Mouse (Mus musculus) hindbrain, embryonic 11.5 days (tissue): ENCODE measurements at regions not wholly inside any gene's neighbourhood (a gene's known extent, or its start where the extent isn't known, plus 50 kb on each side); places are given as distances from the start of the nearest gene placed in this dataset.

Experiments
- ATAC-seq: fragments of 200-750 bp; cut with Nextera tagmentation; 2 replicates; pipeline ENCODE4 v1.8.0; 2017; ENCODE audit warnings: mild to moderate bottlenecking, moderate TSS enrichment, moderate library complexity; ENCODE audit not compliant: low FRiP score
- DNase-seq: peaks from one replicate; pipeline ENCODE4 v3.0.0-alpha.2; 2015; ENCODE audit warnings: low spot score
- H3K27ac ChIP-seq: fragments of 300-500 bp; sonication (generic); 2 replicates; pipeline ENCODE4 v1.5.1; 2014; ENCODE audit warnings: mild to moderate bottlenecking, low read depth, low read length
- H3K27me3 ChIP-seq: fragments of 300-500 bp; sonication (generic); 2 replicates; pipeline ENCODE4 v1.6.1; 2014; ENCODE audit warnings: mild to moderate bottlenecking, low read length, moderate library complexity, mixed read lengths; ENCODE audit not compliant: control insufficient read depth, insufficient read depth
- H3K36me3 ChIP-seq: fragments of 300-500 bp; sonication (generic); 2 replicates; pipeline ENCODE4 v1.6.1; 2014; ENCODE audit warnings: mild to moderate bottlenecking, low read length, moderate library complexity, mixed read lengths; ENCODE audit not compliant: control insufficient read depth, insufficient read depth
- H3K4me1 ChIP-seq: fragments of 300-500 bp; sonication (generic); replicated peaks from 2 replicates; pipeline ENCODE4 v1.6.1; 2014; ENCODE audit warnings: low read length, mixed read lengths; ENCODE audit not compliant: control insufficient read depth, insufficient read depth
- H3K4me2 ChIP-seq: fragments of 300-500 bp; sonication (generic); replicated peaks from 2 replicates; pipeline ENCODE4 v1.6.1; 2014; ENCODE audit warnings: mild to moderate bottlenecking, low read depth, low read length
- H3K4me3 ChIP-seq: fragments of 300-500 bp; sonication (generic); 2 replicates; pipeline ENCODE4 v1.5.1; 2014; ENCODE audit warnings: low read depth, low read length
- H3K9ac ChIP-seq: fragments of 300-500 bp; sonication (generic); 2 replicates; pipeline ENCODE4 v1.6.1; 2014; ENCODE audit warnings: low read depth, low read length
- H3K9me3 ChIP-seq: fragments of 300-500 bp; sonication (generic); 2 replicates; pipeline ENCODE4 v1.6.1; 2016; ENCODE audit warnings: low read length; ENCODE audit not compliant: control insufficient read depth
- WGBS: fragments of 180-500 bp; shearing (Covaris S2); extraction: QIAGEN DNeasy Blood & Tissue Kit; methylation state at CpG from one replicate; pipeline ENCODE4 v1.1.7; 2014; 5-methylcytosine and 5-hydroxymethylcytosine counted together

DNA sequence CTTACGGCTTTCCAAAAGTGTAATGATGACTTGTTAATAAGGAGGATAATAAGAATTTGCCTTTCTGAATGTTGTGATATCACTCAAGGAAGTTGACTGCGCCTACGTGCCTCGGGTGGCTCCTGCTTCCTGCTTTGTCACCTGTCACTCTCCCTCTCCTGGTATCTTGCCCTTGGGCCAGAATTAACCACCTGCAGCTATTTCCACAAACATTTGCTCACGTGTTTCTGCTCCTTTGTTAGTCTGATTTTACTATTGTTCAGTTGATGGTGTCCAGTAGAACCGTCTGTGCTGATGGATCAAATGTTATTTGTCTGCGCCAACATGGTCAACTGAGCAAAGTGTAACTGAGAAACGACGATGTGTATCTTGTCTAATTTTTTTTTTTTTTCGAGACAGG, 193.4 kb upstream of the Prdm1 start:
- H3K4me1 ChIP-seq, result no peaks in the 10 kb centered on the region
- H3K27me3 ChIP-seq, result no peaks in the 10 kb centered on the region
- no peaks in the 10 kb centered on the region for H3K36me3 ChIP-seq
- H3K4me2 ChIP-seq, result no peak overlapping the region
- 87% methylated on average over 10 of the region's 10 CpGs for WGBS
- no peak overlapping the region for H3K9ac ChIP-seq
- H3K27ac ChIP-seq, result no peak overlapping the region
- ATAC-seq (no peak), DNase-seq (no peak)
- H3K4me3 ChIP-seq, result no peak overlapping the region
- H3K9me3 ChIP-seq, result no peaks in the 10 kb centered on the region

DNA sequence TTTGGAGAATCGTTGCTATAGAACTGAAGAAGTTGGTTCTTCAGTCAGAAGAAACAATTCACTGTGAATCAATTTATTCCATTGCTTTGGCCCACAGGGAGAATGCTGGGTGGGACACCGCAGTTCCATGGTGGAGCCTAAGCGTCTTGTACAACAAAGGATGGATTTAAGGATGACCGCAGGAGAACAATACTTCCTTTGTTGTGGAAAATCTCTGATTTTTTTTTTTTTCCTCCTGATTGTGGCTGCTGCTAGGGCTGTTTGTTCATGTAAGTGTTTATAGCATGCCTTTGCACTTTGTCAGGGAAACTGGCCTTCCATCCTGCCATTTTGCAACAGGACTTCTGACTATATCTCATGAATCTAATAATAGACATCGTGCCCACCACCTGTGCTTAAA, 188.3 kb upstream of the Prdm1 start:
- no peaks in the 10 kb centered on the region for H3K27me3 ChIP-seq
- no peaks in the 10 kb centered on the region for H3K9me3 ChIP-seq
- H3K4me3 ChIP-seq, result no peak overlapping the region
- no peak overlapping the region for H3K9ac ChIP-seq
- H3K4me1 ChIP-seq, result no peaks in the 10 kb centered on the region
- 35% methylated on average over 5 of the region's 5 CpGs for WGBS
- DNase-seq (no peak), ATAC-seq (no peak)
- H3K4me2 ChIP-seq, result no peak overlapping the region
- H3K36me3 ChIP-seq, result no peaks in the 10 kb centered on the region
- H3K27ac ChIP-seq, result no peak overlapping the region

DNA sequence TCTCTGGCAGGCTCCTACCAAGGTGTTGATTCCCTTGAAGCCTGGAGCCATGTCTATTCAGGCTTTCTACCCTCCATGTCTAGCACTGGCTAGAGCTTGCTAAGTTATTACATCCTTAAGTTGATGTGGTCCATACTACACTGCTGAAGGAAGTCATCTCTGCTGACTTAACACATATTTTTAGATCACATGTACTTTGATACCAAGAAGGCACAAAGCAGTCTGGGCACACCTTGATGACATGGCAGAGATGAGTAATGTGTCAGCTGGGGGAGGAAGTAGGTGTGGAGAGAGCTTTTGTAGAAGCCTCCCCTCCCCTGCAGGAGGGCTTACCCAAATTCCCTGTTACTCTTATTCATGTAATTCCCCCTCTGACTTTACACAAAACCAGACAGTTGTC, 187.6 kb upstream of the Prdm1 start:
- no peak for DNase-seq
- no peak for ATAC-seq
- no peaks in the 10 kb centered on the region for H3K9me3 ChIP-seq
- H3K4me2 ChIP-seq, result no peak overlapping the region
- no peaks in the 10 kb centered on the region for H3K36me3 ChIP-seq
- no peaks in the 10 kb centered on the region for H3K27me3 ChIP-seq
- H3K4me1 ChIP-seq, result no peaks in the 10 kb centered on the region
- H3K4me3 ChIP-seq, result no peak overlapping the region
- H3K27ac ChIP-seq, result no peak overlapping the region
- no peak overlapping the region for H3K9ac ChIP-seq

DNA sequence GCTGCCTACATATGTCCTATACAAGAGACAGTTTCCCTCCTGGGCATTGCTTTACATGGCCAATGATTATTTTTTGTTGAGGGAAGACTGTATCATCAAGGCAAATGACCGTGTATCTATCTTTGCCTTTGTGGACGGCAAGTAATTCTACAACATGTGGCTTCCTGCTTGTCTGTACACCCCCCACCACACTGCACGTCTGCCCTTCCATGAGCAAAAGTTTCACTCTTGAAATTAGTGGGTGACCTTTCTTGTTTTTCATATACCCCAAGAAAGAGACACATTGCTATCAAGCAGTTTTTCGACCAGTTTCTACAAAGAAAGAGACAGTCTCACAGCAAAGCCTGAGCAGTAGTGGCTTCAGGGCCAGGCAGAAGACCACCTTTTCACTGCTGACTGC, 180.5 kb upstream of the Prdm1 start:
- no peaks in the 10 kb centered on the region for H3K4me1 ChIP-seq
- ATAC-seq (no peak), DNase-seq (no peak)
- no peaks in the 10 kb centered on the region for H3K9me3 ChIP-seq
- no peak overlapping the region for H3K9ac ChIP-seq
- 89% methylated on average over 4 of the region's 4 CpGs for WGBS
- H3K27me3 ChIP-seq, result no peaks in the 10 kb centered on the region
- no peaks in the 10 kb centered on the region for H3K36me3 ChIP-seq
- no peak overlapping the region for H3K4me2 ChIP-seq
- H3K27ac ChIP-seq, result no peak overlapping the region
- H3K4me3 ChIP-seq, result no peak overlapping the region

DNA sequence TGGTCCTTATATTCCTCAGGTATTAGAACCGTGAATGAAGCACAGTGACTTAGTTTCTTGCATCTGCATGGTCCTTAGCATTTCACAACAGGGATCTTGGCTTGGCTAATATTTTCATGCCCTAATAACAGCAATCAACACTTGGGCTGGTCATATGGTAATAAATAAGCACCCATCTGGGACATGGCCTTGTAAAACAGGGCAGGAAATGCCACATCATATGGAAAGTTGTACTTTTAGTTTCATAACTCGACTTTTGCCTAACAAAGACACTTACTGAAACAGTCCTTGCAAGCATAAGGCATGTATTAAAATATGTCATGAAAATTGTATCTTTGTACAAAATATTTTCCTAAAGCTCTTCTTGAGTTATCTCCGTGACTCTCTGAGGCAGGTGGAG, 175.8 kb upstream of the Prdm1 start:
- H3K4me3 ChIP-seq, result no peak overlapping the region
- DNase-seq (no peak), ATAC-seq (no peak)
- WGBS, result 94% methylated on average over 3 of the region's 3 CpGs
- no peaks in the 10 kb centered on the region for H3K9me3 ChIP-seq
- H3K27me3 ChIP-seq, result no peaks in the 10 kb centered on the region
- H3K36me3 ChIP-seq, result no peaks in the 10 kb centered on the region
- no peaks in the 10 kb centered on the region for H3K4me1 ChIP-seq
- no peak overlapping the region for H3K9ac ChIP-seq
- H3K4me2 ChIP-seq, result no peak overlapping the region
- H3K27ac ChIP-seq, result no peak overlapping the region

DNA sequence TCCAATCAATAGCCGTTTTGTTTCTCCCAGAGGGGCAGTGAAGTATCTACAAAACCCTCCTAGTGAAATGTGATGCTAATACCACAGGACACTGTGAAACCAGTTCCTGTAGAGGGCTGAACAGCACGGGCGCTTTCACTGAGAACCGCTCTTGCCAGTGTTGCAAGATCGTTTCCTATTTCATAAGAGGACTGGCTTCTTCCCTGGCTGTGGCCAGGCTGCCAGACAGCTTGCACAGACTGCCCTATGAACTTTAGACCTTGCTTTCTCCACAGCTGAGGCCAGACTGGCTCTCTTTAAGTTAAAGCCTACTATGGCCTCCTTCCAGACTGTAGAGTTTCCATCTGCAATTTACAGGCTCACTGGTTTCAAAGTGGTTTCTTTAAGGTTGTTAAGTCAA, 173.8 kb upstream of the Prdm1 start:
- H3K27me3 ChIP-seq, result no peaks in the 10 kb centered on the region
- WGBS, result 80% methylated on average over 5 of the region's 5 CpGs
- H3K36me3 ChIP-seq, result no peaks in the 10 kb centered on the region
- H3K27ac ChIP-seq, result no peak overlapping the region
- no peak for DNase-seq
- no peaks in the 10 kb centered on the region for H3K9me3 ChIP-seq
- ATAC-seq, result no peak
- H3K4me2 ChIP-seq, result no peak overlapping the region
- H3K4me3 ChIP-seq, result no peak overlapping the region
- no peak overlapping the region for H3K9ac ChIP-seq
- H3K4me1 ChIP-seq, result no peaks in the 10 kb centered on the region

DNA sequence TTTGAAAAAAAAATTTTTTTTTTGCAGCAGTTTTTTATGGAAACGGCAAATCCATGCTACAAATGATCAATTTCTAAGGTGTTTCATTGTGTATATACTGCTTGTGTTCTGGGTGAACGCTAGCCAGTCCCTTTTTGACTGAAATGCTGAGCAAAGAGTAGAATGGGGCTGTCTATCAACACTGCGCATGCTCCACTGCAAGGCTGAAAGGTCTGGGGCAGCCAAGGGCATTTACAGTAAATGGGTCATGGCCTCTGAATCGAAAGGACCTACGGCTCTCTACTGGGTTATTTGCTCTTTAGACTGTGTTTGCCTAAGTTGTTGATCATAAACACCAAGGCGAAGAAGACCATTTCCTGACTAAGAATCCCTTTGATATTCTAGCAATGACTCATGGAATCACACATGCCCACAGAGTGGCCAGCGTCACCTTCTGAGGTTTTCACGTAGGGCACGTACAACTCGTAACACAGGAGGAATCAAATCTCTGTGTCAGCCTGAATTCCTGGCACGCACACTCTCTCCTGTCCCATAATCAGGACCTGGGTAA, 171.8 kb upstream of the Prdm1 start:
- 84% methylated on average over 11 of the region's 11 CpGs for WGBS
- H3K27me3 ChIP-seq, result no peaks in the 10 kb centered on the region
- H3K9me3 ChIP-seq, result no peaks in the 10 kb centered on the region
- DNase-seq (no peak), ATAC-seq (no peak)
- H3K36me3 ChIP-seq, result no peaks in the 10 kb centered on the region
- H3K9ac ChIP-seq, result no peak overlapping the region
- H3K4me1 ChIP-seq, result no peaks in the 10 kb centered on the region
- H3K4me2 ChIP-seq, result no peak overlapping the region
- H3K27ac ChIP-seq, result no peak overlapping the region
- no peak overlapping the region for H3K4me3 ChIP-seq

DNA sequence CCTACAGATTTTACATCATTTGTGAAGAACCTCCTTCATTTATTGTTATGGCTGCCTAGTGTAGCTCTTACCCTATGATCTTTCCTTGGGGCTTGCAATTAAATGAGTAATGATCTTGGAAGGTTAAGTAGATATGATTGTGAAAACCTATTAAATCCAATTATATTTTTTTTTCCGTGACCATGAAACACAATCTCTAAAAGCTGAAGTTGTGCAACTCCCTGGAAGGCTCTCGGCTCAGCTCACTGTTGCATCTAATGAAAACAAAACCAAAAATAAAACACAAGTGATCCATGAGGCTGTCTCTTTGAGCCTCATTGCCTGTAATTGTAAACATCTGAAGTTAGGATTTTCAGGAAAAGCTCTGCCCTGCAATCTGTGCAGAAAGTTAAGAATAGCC, 169.7 kb upstream of the Prdm1 start:
- Histone ChIP-seq H3K27ac (no peak overlapping the region), H3K4me3 (no peak overlapping the region), H3K36me3 (no peaks in the 10 kb centered on the region), H3K27me3 (no peaks in the 10 kb centered on the region), H3K9me3 (no peaks in the 10 kb centered on the region), H3K9ac (no peak overlapping the region), H3K4me2 (no peak overlapping the region), H3K4me1 (no peaks in the 10 kb centered on the region)
- ATAC-seq (no peak), DNase-seq (no peak)
- WGBS, result 84% methylated on average over 2 of the region's 2 CpGs

DNA sequence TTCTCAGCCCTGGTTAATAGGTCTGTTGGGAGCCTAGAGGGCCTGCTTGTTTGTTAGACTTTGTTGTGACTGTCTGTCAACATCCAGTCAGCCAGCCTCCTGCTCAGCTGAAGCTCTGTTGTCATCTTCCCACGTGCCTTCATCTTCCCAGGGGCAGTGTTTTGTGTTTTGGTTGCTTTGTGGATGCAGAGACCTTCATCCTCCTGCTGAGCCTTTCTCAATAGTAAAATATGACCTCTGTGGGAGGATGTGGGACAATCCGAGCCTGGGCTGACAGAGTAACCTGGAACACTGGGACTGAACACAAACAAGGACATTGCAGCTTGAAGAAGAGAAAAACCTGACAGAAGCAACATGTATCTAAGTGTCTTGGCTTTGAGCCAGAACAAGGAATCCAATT, 168.7 kb upstream of the Prdm1 start:
- Histone ChIP-seq H3K36me3 (no peaks in the 10 kb centered on the region), H3K4me3 (no peak overlapping the region), H3K27me3 (no peaks in the 10 kb centered on the region), H3K4me1 (no peaks in the 10 kb centered on the region), H3K27ac (no peak overlapping the region), H3K9me3 (no peaks in the 10 kb centered on the region), H3K9ac (no peak overlapping the region), H3K4me2 (no peak overlapping the region)
- no peak for DNase-seq
- 13% methylated on average over 2 of the region's 2 CpGs for WGBS
- ATAC-seq, result no peak
